Mouse (Mus musculus) forebrain, embryonic 16.5 days (tissue): ENCODE measurements around the gene F12. TPM values are rescaled to one million over a fixed set of nuclear protein-coding genes. Genes with fewer than 3 reads are reported as not detected.

Experiments used
- ATAC-seq: fragments of 200-750 bp; cut with Nextera tagmentation; 2 replicates; pipeline ENCODE4 v1.8.0; 2017; ENCODE audit warnings: mild to moderate bottlenecking, moderate library complexity
- H3K27ac ChIP-seq: fragments of 300-500 bp; sonication (generic); 2 replicates; pipeline ENCODE4 v1.5.1; 2014; ENCODE audit warnings: low read length, control low read depth
- H3K27me3 ChIP-seq: fragments of 300-500 bp; sonication (generic); replicated peaks from 2 replicates; pipeline ENCODE4 v1.6.1; 2014; ENCODE audit warnings: low read length; ENCODE audit not compliant: control insufficient read depth, insufficient read depth
- H3K36me3 ChIP-seq: fragments of 300-500 bp; sonication (generic); 2 replicates; pipeline ENCODE4 v1.6.1; 2014; ENCODE audit not compliant: control insufficient read depth, insufficient read depth
- H3K4me1 ChIP-seq: fragments of 300-500 bp; sonication (generic); replicated peaks from 2 replicates; pipeline ENCODE4 v1.6.1; 2014; ENCODE audit warnings: low read length; ENCODE audit not compliant: control insufficient read depth, insufficient read depth
- H3K4me2 ChIP-seq: fragments of 300-500 bp; sonication (generic); 2 replicates; pipeline ENCODE4 v1.6.1; 2014; ENCODE audit warnings: mild to moderate bottlenecking, low read length, control low read depth
- H3K4me3 ChIP-seq: fragments of 300-500 bp; sonication (generic); replicated peaks from 2 replicates; pipeline ENCODE4 v1.5.1; 2014; ENCODE audit warnings: mild to moderate bottlenecking, low read length, control low read depth
- H3K9ac ChIP-seq: fragments of 300-500 bp; sonication (generic); replicated peaks from 2 replicates; pipeline ENCODE4 v1.6.1; 2014; ENCODE audit warnings: low read depth, low read length, control low read depth
- H3K9me3 ChIP-seq: fragments of 300-500 bp; sonication (generic); 2 replicates; pipeline ENCODE4 v1.6.1; 2016; ENCODE audit warnings: low read length; ENCODE audit not compliant: control insufficient read depth
- WGBS: fragments of 180-500 bp; shearing (Covaris S2); extraction: QIAGEN DNeasy Blood & Tissue Kit; methylation state at CpG from one replicate; pipeline ENCODE4 v1.1.7; 2014; 5-methylcytosine and 5-hydroxymethylcytosine counted together
- polyA plus RNA-seq: library from polyadenylated mRNA; unstranded; fragments of >200 nt; fragmentation: Nextera tagmentation; extraction: Ambion mirVana; gene quantifications from 2 replicates; pipeline ENCODE4 v1.2.1, GENCODE M21; 2015

The F12 gene
- polyA plus RNA-seq, 1 experiment from 2014 or later = not detected

GRCm38 (mm10) chr13:55470372-55470771 lies 43.8 kb upstream of the F12 start:
- Histone ChIP-seq H3K9ac (peak overlapping the region; percentile 75; the same call in 1 of the 2 replicates), H3K27me3 (no peaks in the 10 kb centered on the region), H3K36me3 (peaks cover 11% of the 10 kb centered on the region; the same call in 1 of the 2 replicates), H3K4me1 (peaks cover 83% of the 10 kb centered on the region), H3K9me3 (no peaks in the 10 kb centered on the region), H3K4me2 (peak overlapping the region; percentile 91), H3K4me3 (no peak overlapping the region), H3K27ac (peak overlapping the region; percentile 86)
- 19% methylated on average over 9 of the region's 9 CpGs for WGBS
- peak; percentile 26 for ATAC-seq

GRCm38 (mm10) chr13:55468851-55469560 lies 42.4 kb upstream of the F12 start:
- peaks cover 76% of the 10 kb centered on the region for H3K4me1 ChIP-seq
- H3K9ac ChIP-seq = no peak overlapping the region; the same call in 1 of the 2 replicates

GRCm38 (mm10) chr13:55465830-55466440 lies 39.3 kb upstream of the F12 start:
- no peak for ATAC-seq
- 64% methylated on average over 5 of the region's 5 CpGs for WGBS
- Histone ChIP-seq H3K27me3 (no peaks in the 10 kb centered on the region), H3K4me3 (peak overlapping the region; percentile 85), H3K9ac (peak overlapping the region; percentile 90), H3K9me3 (no peaks in the 10 kb centered on the region), H3K27ac (0 out of 2 replicates have a peak overlapping the region, but pooled peaks have one; percentile 23), H3K4me2 (peak overlapping the region; percentile 77), H3K4me1 (peaks cover 62% of the 10 kb centered on the region), H3K36me3 (no peaks in the 10 kb centered on the region)

More at GRCm38 (mm10) chr13:55468851-55469560, 42.4 kb upstream of the F12 start:
- Histone ChIP-seq H3K36me3 (0 out of 2 replicates have a peak, but pooled peaks cover 7% of the 10 kb centered on the region), H3K9me3 (no peaks in the 10 kb centered on the region), H3K4me3 (no peak overlapping the region), H3K27me3 (no peaks in the 10 kb centered on the region), H3K27ac (no peak overlapping the region), H3K4me2 (no peak overlapping the region)
- WGBS = 27% methylated on average over 13 of the region's 13 CpGs
- no peak for ATAC-seq

- H3K4me1 ChIP-seq = peaks cover 54% of the 10 kb centered on the region
- no peaks in the 10 kb centered on the region; the same call in 1 of the 2 replicates for H3K36me3 ChIP-seq
- no peaks in the 10 kb centered on the region for H3K27me3 ChIP-seq
- ATAC-seq = peak; percentile 4; the same call in 1 of the 2 replicates
- no peaks in the 10 kb centered on the region for H3K9me3 ChIP-seq
- H3K4me2 ChIP-seq = peak overlapping the region; percentile 77
- 7% methylated on average over 3 of the region's 3 CpGs for WGBS
- peak overlapping the region; percentile 85 for H3K4me3 ChIP-seq
- peak overlapping the region; percentile 90 for H3K9ac ChIP-seq
- peak overlapping the region; percentile 96 for H3K27ac ChIP-seq
These were observed 38.6 kb upstream of the F12 start for GRCm38 (mm10) chr13:55465184-55465583.

- Histone ChIP-seq H3K27me3 (no peaks in the 10 kb centered on the region), H3K4me2 (peak within 1 kb of the TSS; percentile 77), H3K4me3 (peak within 1 kb of the TSS; percentile 85), H3K27ac (peak within 1 kb of the TSS; percentile 96), H3K9me3 (no peaks in the 10 kb centered on the region), H3K4me1 (peaks cover 45% of the 10 kb centered on the region), H3K36me3 (peaks cover 9% of the 10 kb centered on the region), H3K9ac (peak within 1 kb of the TSS; percentile 90)
- under 1% methylated on average over 78 of the region's 84 CpGs for WGBS
- peak; percentile 75 for ATAC-seq
These were observed 37.7 kb upstream of the F12 start, which contains the start of gene Prr7 for GRCm38 (mm10) chr13:55464027-55464884. Gene Prr7, plus strand, starts transcription at chr13:55464267.

- Histone ChIP-seq H3K27me3 (no peaks in the 10 kb centered on the region), H3K36me3 (peaks cover 15% of the 10 kb centered on the region), H3K9ac (peak overlapping the region; percentile 90), H3K4me1 (peaks cover 38% of the 10 kb centered on the region), H3K4me3 (peak overlapping the region; percentile 85), H3K27ac (peak overlapping the region; percentile 96), H3K9me3 (no peaks in the 10 kb centered on the region), H3K4me2 (peak overlapping the region; percentile 77)
- no peak; the same call in 1 of the 2 replicates for ATAC-seq
- 8% methylated on average over 14 of the region's 14 CpGs for WGBS
These were observed 36.9 kb upstream of the F12 start for GRCm38 (mm10) chr13:55463399-55464026.

GRCm38 (mm10) chr13:55462965-55463364 lies 36.4 kb upstream of the F12 start:
- Histone ChIP-seq H3K27me3 (no peaks in the 10 kb centered on the region), H3K4me3 (no peak overlapping the region), H3K9ac (no peak overlapping the region), H3K4me1 (peaks cover 35% of the 10 kb centered on the region), H3K27ac (no peak overlapping the region), H3K9me3 (no peaks in the 10 kb centered on the region), H3K4me2 (no peak overlapping the region), H3K36me3 (peaks cover 15% of the 10 kb centered on the region)
- whole genome bisulfite sequencing = 45% methylated on average over 2 of the region's 2 CpGs
- ATAC-seq = no peak

GRCm38 (mm10) chr13:55451785-55452549 lies 25.4 kb upstream of the F12 start:
- peaks cover 18% of the 10 kb centered on the region for H3K36me3 ChIP-seq
- no peak for ATAC-seq
- peaks cover 10% of the 10 kb centered on the region for H3K4me1 ChIP-seq
- H3K27me3 ChIP-seq = no peaks in the 10 kb centered on the region
- H3K9ac ChIP-seq = no peak overlapping the region
- H3K27ac ChIP-seq = no peak overlapping the region
- no peak overlapping the region for H3K4me2 ChIP-seq
- H3K4me3 ChIP-seq = no peak overlapping the region
- WGBS = 92% methylated on average over 16 of the region's 16 CpGs
- H3K9me3 ChIP-seq = no peaks in the 10 kb centered on the region
